Mouse (Mus musculus): ENCODE data around the gene Stim1. TPM values are rescaled to one million over a fixed set of nuclear protein-coding genes. Genes with fewer than 3 reads are reported as not detected.

Gene Stim1
- total RNA-seq, 1 experiment: 22.4 TPM

DNA sequence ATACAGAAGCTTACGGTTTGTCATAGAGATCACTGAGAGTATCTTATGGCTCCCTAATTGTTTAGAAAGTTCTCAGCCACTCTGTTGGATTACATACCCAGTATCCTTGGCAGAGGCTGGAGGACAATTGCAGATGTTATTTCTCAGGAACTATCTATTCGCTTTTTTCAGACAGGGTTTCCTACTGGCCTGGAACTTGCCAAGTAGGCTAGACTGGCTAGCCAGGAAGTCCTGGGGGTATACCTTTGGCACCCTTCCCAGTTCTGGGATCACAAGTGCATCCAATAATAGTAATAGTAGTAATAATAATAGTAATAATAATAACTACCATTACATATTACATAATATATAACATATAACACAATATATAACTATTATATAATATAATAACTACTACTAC is 38.0 kb downstream of the Stim1 start:
- no peak for TF ChIP-seq MAFK (IDR thresholded peaks at IDR 0.05; ENCODE audit: insufficient read depth, low read depth, low read length)
- TF ChIP-seq HCFC1 (IDR thresholded peaks at IDR 0.05; ENCODE audit: borderline replicate concordance, insufficient read depth, low read length): no peak
- TF ChIP-seq ZC3H11A (IDR thresholded peaks at IDR 0.05; ENCODE audit: borderline replicate concordance, low read depth, low read length): no peak
- TF ChIP-seq CHD2 (IDR thresholded peaks at IDR 0.05; ENCODE audit: low read depth, low read length): no peak
- TF ChIP-seq ZNF384 (IDR thresholded peaks at IDR 0.05; ENCODE audit: low read depth, low read length): no peak
- Histone ChIP-seq H3K36me3 (ENCODE audit: control insufficient read depth, insufficient read depth, low read length, poor library complexity, severe bottlenecking) (no peaks in the 10 kb centered on the region), H3K4me1 (ENCODE audit: control insufficient read depth in 2 of 2, insufficient read depth in 2 of 2, low read length in 2 of 2, poor library complexity in 1 of 2) (no peaks in the 10 kb centered on the region), H3K9ac (ENCODE audit: insufficient read depth, low read depth, low read length, poor library complexity, severe bottlenecking) (no peak overlapping the region), H3K27ac (ENCODE audit: insufficient read depth, low read depth, low read length, poor library complexity, severe bottlenecking) (no peak overlapping the region), H3K9me3 (ENCODE audit: control insufficient read depth, insufficient read depth, low read depth, low read length) (no peaks in the 10 kb centered on the region), H3K4me3 (ENCODE audit: insufficient read depth in 1 of 2, low read depth in 1 of 2, low read length in 2 of 2, poor library complexity in 1 of 2, severe bottlenecking in 1 of 2) (no peak overlapping the region)
- in situ Hi-C loops (cut with MboI; ENCODE audit: low sequenced_read_pairs in 2 of 2, unreplicated experiment in 2 of 2): no loop called here
- DNase-seq (ENCODE audit: low read depth, low spot score): no peak

DNA sequence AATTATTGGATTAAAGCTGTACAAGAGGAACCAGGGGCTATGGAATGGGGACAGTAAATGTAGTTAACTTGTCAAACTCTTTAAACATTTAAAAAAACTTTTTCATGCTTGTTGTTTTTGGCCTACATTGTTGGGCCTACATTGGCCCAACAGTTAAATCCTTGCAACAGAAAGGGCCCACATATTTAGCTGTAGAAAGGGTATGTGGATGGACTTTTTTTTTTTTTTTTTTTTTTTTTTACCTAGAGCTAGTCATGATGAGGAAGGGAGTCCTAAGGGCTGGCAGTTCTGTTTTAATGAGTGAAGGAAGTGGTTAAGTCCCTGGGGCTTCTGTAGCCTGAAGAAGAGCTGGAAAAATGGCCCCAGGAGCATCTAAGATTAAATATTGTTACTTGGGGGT is 42.7 kb downstream of the Stim1 start:
- no peak overlapping the region for H3K4me3 ChIP-seq (ENCODE audit: insufficient read depth in 1 of 2, low read depth in 1 of 2, low read length in 2 of 2, poor library complexity in 1 of 2, severe bottlenecking in 1 of 2)
- in situ Hi-C loops (cut with MboI; ENCODE audit: low sequenced_read_pairs in 2 of 2, unreplicated experiment in 2 of 2): no loop called here
- no peak for DNase-seq (ENCODE audit: low read depth, low spot score)
- TF ChIP-seq MAFK (IDR thresholded peaks at IDR 0.05; ENCODE audit: insufficient read depth, low read depth, low read length): no peak
- TF ChIP-seq HCFC1 (IDR thresholded peaks at IDR 0.05; ENCODE audit: borderline replicate concordance, insufficient read depth, low read length): no peak
- no peak for TF ChIP-seq ZNF384 (IDR thresholded peaks at IDR 0.05; ENCODE audit: low read depth, low read length)
- TF ChIP-seq CHD2 (IDR thresholded peaks at IDR 0.05; ENCODE audit: low read depth, low read length): no peak
- no peak for TF ChIP-seq ZC3H11A (IDR thresholded peaks at IDR 0.05; ENCODE audit: borderline replicate concordance, low read depth, low read length)
- H3K9me3 ChIP-seq (ENCODE audit: control insufficient read depth, insufficient read depth, low read depth, low read length): no peaks in the 10 kb centered on the region
- H3K27ac ChIP-seq (ENCODE audit: insufficient read depth, low read depth, low read length, poor library complexity, severe bottlenecking): no peak overlapping the region
- no peaks in the 10 kb centered on the region for H3K36me3 ChIP-seq (ENCODE audit: control insufficient read depth, insufficient read depth, low read length, poor library complexity, severe bottlenecking)
- no peak overlapping the region for H3K9ac ChIP-seq (ENCODE audit: insufficient read depth, low read depth, low read length, poor library complexity, severe bottlenecking)
- H3K4me1 ChIP-seq (ENCODE audit: control insufficient read depth in 2 of 2, insufficient read depth in 2 of 2, low read length in 2 of 2, poor library complexity in 1 of 2): no peaks in the 10 kb centered on the region

DNA sequence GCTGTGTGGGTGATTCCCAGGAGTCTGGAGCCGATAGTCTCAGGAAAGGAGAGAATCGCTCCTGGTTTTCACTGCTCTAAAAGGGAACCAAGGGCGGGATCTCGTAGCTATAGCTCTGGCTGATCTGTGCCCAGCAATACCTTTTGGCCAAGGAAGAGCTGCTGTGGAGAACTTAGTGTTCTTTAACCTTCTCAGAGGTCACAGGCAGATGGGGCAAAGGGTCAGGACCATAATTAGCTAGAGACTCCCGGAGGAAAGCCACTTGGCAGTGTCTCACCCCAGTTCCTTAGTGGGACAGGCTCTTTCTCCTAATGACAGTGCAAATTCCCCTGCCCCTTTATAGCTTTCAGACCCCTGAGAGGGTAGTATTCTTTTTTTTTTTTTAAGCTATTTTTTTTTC is 43.2 kb downstream of the Stim1 start:
- in situ Hi-C loops (cut with MboI; ENCODE audit: low sequenced_read_pairs in 2 of 2, unreplicated experiment in 2 of 2): no loop called here
- 0 out of 4 replicates have a peak, but pooled peaks cover 0 to 3% of the 10 kb centered on the region in 2 experiments for H3K4me1 ChIP-seq (ENCODE audit: control insufficient read depth in 2 of 2, insufficient read depth in 2 of 2, low read length in 2 of 2, poor library complexity in 1 of 2)
- DNase-seq (ENCODE audit: low read depth, low spot score): no peak
- no peaks in the 10 kb centered on the region for H3K36me3 ChIP-seq (ENCODE audit: control insufficient read depth, insufficient read depth, low read length, poor library complexity, severe bottlenecking)
- H3K27ac ChIP-seq (ENCODE audit: insufficient read depth, low read depth, low read length, poor library complexity, severe bottlenecking): no peak overlapping the region
- H3K9me3 ChIP-seq (ENCODE audit: control insufficient read depth, insufficient read depth, low read depth, low read length): no peaks in the 10 kb centered on the region
- no peak overlapping the region for H3K9ac ChIP-seq (ENCODE audit: insufficient read depth, low read depth, low read length, poor library complexity, severe bottlenecking)
- TF ChIP-seq HCFC1 (IDR thresholded peaks at IDR 0.05; ENCODE audit: borderline replicate concordance, insufficient read depth, low read length): no peak
- TF ChIP-seq CHD2 (IDR thresholded peaks at IDR 0.05; ENCODE audit: low read depth, low read length): no peak
- no peak for TF ChIP-seq MAFK (IDR thresholded peaks at IDR 0.05; ENCODE audit: insufficient read depth, low read depth, low read length)
- no peak for TF ChIP-seq ZC3H11A (IDR thresholded peaks at IDR 0.05; ENCODE audit: borderline replicate concordance, low read depth, low read length)
- no peak for TF ChIP-seq ZNF384 (IDR thresholded peaks at IDR 0.05; ENCODE audit: low read depth, low read length)
- no peak overlapping the region for H3K4me3 ChIP-seq (ENCODE audit: insufficient read depth in 1 of 2, low read depth in 1 of 2, low read length in 2 of 2, poor library complexity in 1 of 2, severe bottlenecking in 1 of 2)

DNA sequence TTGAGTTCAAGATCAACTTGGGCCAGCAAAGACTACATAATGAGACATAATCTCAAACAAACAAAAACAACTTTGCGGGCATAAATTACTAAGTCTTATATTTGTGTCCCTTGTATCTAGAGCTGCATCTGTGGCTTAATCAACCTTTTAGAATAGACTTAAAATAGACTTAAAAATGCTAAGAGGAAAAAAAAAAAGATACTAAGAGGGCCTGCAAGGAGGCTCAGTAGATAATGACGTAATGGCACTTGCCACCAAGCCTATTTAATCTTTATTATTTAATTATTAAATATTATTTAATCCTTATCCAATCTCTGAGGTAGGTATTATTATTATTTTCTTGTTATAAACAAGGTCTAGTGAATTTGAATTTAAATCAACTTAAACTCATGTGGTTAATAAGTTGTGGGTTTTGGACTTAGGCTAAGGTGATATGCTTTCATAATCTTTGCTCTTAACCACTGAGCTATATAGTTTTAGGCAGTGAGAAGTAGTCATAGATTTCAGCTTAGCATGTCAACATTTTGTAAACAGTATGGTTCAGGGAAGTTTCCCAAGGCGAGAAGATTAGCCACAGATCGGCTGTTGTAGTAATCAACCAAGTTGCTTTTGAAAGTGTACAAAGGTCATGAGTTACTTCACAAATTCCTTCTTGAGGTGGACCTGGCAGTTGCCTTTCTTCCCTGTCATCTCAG is 45.4 kb downstream of the Stim1 start:
- TF ChIP-seq HCFC1 (IDR thresholded peaks at IDR 0.05; ENCODE audit: borderline replicate concordance, insufficient read depth, low read length) (no peak), ZC3H11A (IDR thresholded peaks at IDR 0.05; ENCODE audit: borderline replicate concordance, low read depth, low read length) (no peak), MAFK (IDR thresholded peaks at IDR 0.05; ENCODE audit: insufficient read depth, low read depth, low read length) (no peak), CHD2 (IDR thresholded peaks at IDR 0.05; ENCODE audit: low read depth, low read length) (no peak), ZNF384 (IDR thresholded peaks at IDR 0.05; ENCODE audit: low read depth, low read length) (no peak)
- in situ Hi-C loops (cut with MboI; ENCODE audit: low sequenced_read_pairs in 2 of 2, unreplicated experiment in 2 of 2): no loop called here

More for the DNA sequence above, 45.4 kb downstream of the Stim1 start:
- H3K4me3 ChIP-seq (ENCODE audit: insufficient read depth in 1 of 2, low read depth in 1 of 2, low read length in 2 of 2, poor library complexity in 1 of 2, severe bottlenecking in 1 of 2): no peak overlapping the region
- no peaks in the 10 kb centered on the region for H3K9me3 ChIP-seq (ENCODE audit: control insufficient read depth, insufficient read depth, low read depth, low read length)
- H3K4me1 ChIP-seq (ENCODE audit: control insufficient read depth in 2 of 2, insufficient read depth in 2 of 2, low read length in 2 of 2, poor library complexity in 1 of 2): peaks cover 3 to 4% of the 10 kb centered on the region in 2 experiments; a peak in 1 of 4 replicates
- H3K36me3 ChIP-seq (ENCODE audit: control insufficient read depth, insufficient read depth, low read length, poor library complexity, severe bottlenecking): no peaks in the 10 kb centered on the region
- no peak overlapping the region for H3K27ac ChIP-seq (ENCODE audit: insufficient read depth, low read depth, low read length, poor library complexity, severe bottlenecking)
- H3K9ac ChIP-seq (ENCODE audit: insufficient read depth, low read depth, low read length, poor library complexity, severe bottlenecking): no peak overlapping the region
- no peak for DNase-seq (ENCODE audit: low read depth, low spot score)

Data from ES-E14 (cell line).